Mouse (Mus musculus): ENCODE results near the gene Hmga2.

DNA sequence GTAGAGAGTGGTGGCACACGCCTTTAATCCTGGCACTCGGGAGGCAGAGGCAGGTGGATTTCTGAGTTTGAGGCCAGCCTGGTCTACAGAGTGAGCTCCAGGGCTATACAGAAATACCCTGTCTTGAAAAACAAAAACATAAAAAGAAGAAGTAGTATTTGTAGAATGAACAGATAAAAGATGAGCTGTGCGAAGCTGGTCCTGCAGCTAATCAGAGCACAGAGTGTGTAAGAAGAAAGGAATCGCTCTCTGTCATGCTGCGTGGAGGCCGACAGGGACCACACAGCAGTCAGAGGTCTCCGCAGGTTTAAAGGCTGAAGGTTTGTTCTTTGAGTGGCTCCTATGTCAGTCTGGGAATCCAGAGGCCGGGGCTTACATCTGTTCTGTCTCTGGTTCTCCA, 153.5 kb downstream of the Hmga2 start:
- no peak for TF ChIP-seq CTCF (IDR thresholded peaks at IDR 0.05; ENCODE audit: control insufficient read depth, insufficient read depth, low read length)
- no peak for TF ChIP-seq POLR2A (IDR thresholded peaks at IDR 0.05; ENCODE audit: borderline replicate concordance, control insufficient read depth, low read depth, low read length)

Data from bone marrow, adult 2 months (tissue).